Mouse (Mus musculus) left cerebral cortex, adult 9 months (tissue): ENCODE measurements around the gene Rpl10-ps3.
A peak's percentile ranks its signal among the peaks of the same experiment; 100 is the strongest.

Experiments
- DNase-seq, 2 experiments: peaks; one replicate each; pipeline ENCODE4 v3.0.0; 2022; ENCODE audit warnings: low spot score in 2 of 2

Gene Rpl10-ps3

GRCm38 (mm10) chr9:50344868-50345267 lies at the start of gene Rpl10-ps3:
Rpl10-ps3 (minus strand) TSS chr9:50344968.
- DNase-seq: no peak

GRCm38 (mm10) chr9:50375598-50375997 lies 30.8 kb upstream of the Rpl10-ps3 start:
- no peak for DNase-seq

GRCm38 (mm10) chr9:50374666-50375065 lies 29.9 kb upstream of the Rpl10-ps3 start:
- DNase-seq: peak; percentile 25 to 56

- DNase-seq: no peak
Measured at GRCm38 (mm10) chr9:50368551-50369297, 24.0 kb upstream of the Rpl10-ps3 start.

GRCm38 (mm10) chr9:50365059-50365780 lies 20.5 kb upstream of the Rpl10-ps3 start:
- DNase-seq: no peak

GRCm38 (mm10) chr9:50363962-50364361 lies 19.2 kb upstream of the Rpl10-ps3 start:
- DNase-seq: no peak

GRCm38 (mm10) chr9:50363259-50363658 lies 18.5 kb upstream of the Rpl10-ps3 start:
- no peak for DNase-seq

GRCm38 (mm10) chr9:50362556-50362955 lies 17.8 kb upstream of the Rpl10-ps3 start:
- DNase-seq: no peak

GRCm38 (mm10) chr9:50360370-50360769 lies 15.6 kb upstream of the Rpl10-ps3 start:
- no peak for DNase-seq

- no peak for DNase-seq
Measured at GRCm38 (mm10) chr9:50357331-50357730, 12.6 kb upstream of the Rpl10-ps3 start.

GRCm38 (mm10) chr9:50351746-50352145 lies 7.0 kb upstream of the Rpl10-ps3 start:
- DNase-seq: no peak

- no peak for DNase-seq
Measured at GRCm38 (mm10) chr9:50350571-50350970, 5.8 kb upstream of the Rpl10-ps3 start.

- no peak for DNase-seq
Measured at GRCm38 (mm10) chr9:50349156-50349555, 4.4 kb upstream of the Rpl10-ps3 start.

GRCm38 (mm10) chr9:50348256-50348655 lies 3.5 kb upstream of the Rpl10-ps3 start:
- no peak for DNase-seq

- DNase-seq: no peak
Measured at GRCm38 (mm10) chr9:50335539-50336325, 9.0 kb downstream of the Rpl10-ps3 start.

- DNase-seq: peak in 1 of 2 experiments; percentile 33
Measured at GRCm38 (mm10) chr9:50333413-50333812, 11.4 kb downstream of the Rpl10-ps3 start.

- no peak for DNase-seq
Measured at GRCm38 (mm10) chr9:50324355-50325225, 20.2 kb downstream of the Rpl10-ps3 start.

- DNase-seq: peak in 1 of 2 experiments; percentile 11
Measured at GRCm38 (mm10) chr9:50320729-50321128, 24.0 kb downstream of the Rpl10-ps3 start.

GRCm38 (mm10) chr9:50319506-50319905 lies 25.3 kb downstream of the Rpl10-ps3 start:
- no peak for DNase-seq

- DNase-seq: no peak
Measured at GRCm38 (mm10) chr9:50317299-50317698, 27.5 kb downstream of the Rpl10-ps3 start.

GRCm38 (mm10) chr9:50315650-50316049 lies 29.1 kb downstream of the Rpl10-ps3 start:
- DNase-seq: no peak
